Mouse (Mus musculus) cerebellum, adult 2 months (tissue): ENCODE results near the gene Prlh.

Source experiments
- CTCF ChIP-seq: fragments of 200-500 bp; IDR thresholded peaks from 2 replicates; pipeline ENCODE4 v1.5.1; 2011; ENCODE audit warnings: low read depth, mild to moderate bottlenecking, control low read depth, low read length, moderate library complexity, borderline replicate concordance; ENCODE audit not compliant: insufficient read depth
- POLR2A ChIP-seq: fragments of 200-500 bp; IDR thresholded peaks from 2 replicates; pipeline ENCODE4 v1.6.1; 2011; ENCODE audit warnings: low read length, control low read depth, borderline replicate concordance; ENCODE audit not compliant: insufficient read depth

DNA sequence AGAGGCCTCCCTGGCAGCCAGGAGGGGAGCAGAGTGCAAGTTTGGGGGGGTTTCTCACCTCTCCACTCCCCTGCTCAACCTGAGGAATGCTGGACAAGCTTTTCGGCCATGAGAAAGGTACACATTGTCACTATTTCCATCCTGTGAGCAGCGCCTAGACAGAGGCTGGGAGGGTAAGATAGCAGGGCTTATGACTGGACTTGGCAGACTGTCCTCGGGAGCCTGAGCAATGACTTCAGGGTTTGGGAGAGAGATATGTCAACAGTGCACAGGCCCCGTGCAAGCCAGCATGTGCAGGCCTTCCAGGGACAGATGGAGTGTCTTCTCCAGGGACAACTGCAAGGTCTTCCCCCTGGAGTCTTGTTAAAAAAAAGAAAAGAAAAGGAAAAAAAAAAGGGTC is 12.9 kb upstream of the Prlh start:
- no peak for TF ChIP-seq CTCF
- no peak for TF ChIP-seq POLR2A
